Mouse (Mus musculus): Measurements from ENCODE around the gene Asphd1. TPM values are rescaled to one million over a fixed set of nuclear protein-coding genes. Genes with fewer than 3 reads are reported as not detected.

Asphd1 gene
- polyA plus RNA-seq, 1 experiment from 2014 or later = not detected

DNA sequence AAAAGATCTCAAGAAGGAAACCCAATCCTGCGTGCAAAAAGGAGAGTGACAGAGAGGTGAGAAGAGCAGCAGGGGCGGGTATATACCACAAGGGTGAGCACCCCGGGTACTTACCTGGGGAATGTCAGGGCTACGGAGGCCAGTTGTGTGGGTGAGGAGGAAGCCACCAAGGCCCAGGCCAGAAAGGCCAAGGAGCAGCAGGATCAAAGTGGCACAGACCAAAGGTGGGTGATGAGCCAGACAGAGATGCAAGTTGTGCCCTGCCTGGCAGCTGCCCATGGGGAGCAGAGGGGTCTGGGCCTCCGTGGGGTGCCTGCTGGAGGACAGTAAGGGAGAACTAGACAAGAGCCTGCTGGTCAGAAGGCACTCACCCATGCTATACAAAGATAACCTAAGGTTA lies 52.5 kb downstream of the Asphd1 start:
- DNase-seq (ENCODE audit: low spot score) = no peak

Other genes with a start within 250 kb of the Asphd1 start
- gene Coro1a, start 241.8 kb downstream of the Asphd1 start, polyA plus RNA-seq (2015; fragmentation: Nextera tagmentation; extraction: Ambion mirVana) = 1,525 and 1,527 TPM in 2 replicates
- 35.6 and 37.4 TPM in 2 replicates for gene Mapk3, start 190.0 kb downstream of the Asphd1 start, polyA plus RNA-seq (2015; fragmentation: Nextera tagmentation; extraction: Ambion mirVana)
- gene Gdpd3, start 183.2 kb downstream of the Asphd1 start, polyA plus RNA-seq (2015; fragmentation: Nextera tagmentation; extraction: Ambion mirVana) = 1.6 TPM in 2 replicates
- gene Ypel3, start 172.6 kb downstream of the Asphd1 start, polyA plus RNA-seq (2015; fragmentation: Nextera tagmentation; extraction: Ambion mirVana) = 153 and 180 TPM in 2 replicates
- gene Tbx6, start 168.1 kb downstream of the Asphd1 start, polyA plus RNA-seq (2015; fragmentation: Nextera tagmentation; extraction: Ambion mirVana) = 0.28 and 0.48 TPM in 2 replicates
- gene Ppp4c, start 157.1 kb downstream of the Asphd1 start, polyA plus RNA-seq (2015; fragmentation: Nextera tagmentation; extraction: Ambion mirVana) = 306 TPM in 2 replicates
- 0.19 and 0.20 TPM in 2 replicates for gene Fam57b, start 151.9 kb downstream of the Asphd1 start, polyA plus RNA-seq (2015; fragmentation: Nextera tagmentation; extraction: Ambion mirVana)
- not detected in 2 replicates for gene 4930451I11Rik, start 117.9 kb downstream of the Asphd1 start, polyA plus RNA-seq (2015; fragmentation: Nextera tagmentation; extraction: Ambion mirVana)
- gene Doc2a, start 102.2 kb downstream of the Asphd1 start, polyA plus RNA-seq (2015; fragmentation: Nextera tagmentation; extraction: Ambion mirVana) = 0.21 and 0.33 TPM in 2 replicates
- 16.9 and 22.6 TPM in 2 replicates for gene Hirip3, start 87.6 kb downstream of the Asphd1 start, polyA plus RNA-seq (2015; fragmentation: Nextera tagmentation; extraction: Ambion mirVana)
- 82.9 and 98.9 TPM in 2 replicates for gene Ino80e, start 87.2 kb downstream of the Asphd1 start, polyA plus RNA-seq (2015; fragmentation: Nextera tagmentation; extraction: Ambion mirVana)
- 21.2 and 26.6 TPM in 2 replicates for gene Taok2, start 64.9 kb downstream of the Asphd1 start, polyA plus RNA-seq (2015; fragmentation: Nextera tagmentation; extraction: Ambion mirVana)
- gene Tmem219, start 26.7 kb downstream of the Asphd1 start, polyA plus RNA-seq (2015; fragmentation: Nextera tagmentation; extraction: Ambion mirVana) = 37.4 and 38.9 TPM in 2 replicates
- 15.8 and 18.0 TPM in 2 replicates for gene Kctd13, start 20.7 kb downstream of the Asphd1 start, polyA plus RNA-seq (2015; fragmentation: Nextera tagmentation; extraction: Ambion mirVana)
- 0.50 and 0.78 TPM in 2 replicates for gene Sez6l2, start 981 bp upstream of the Asphd1 start, polyA plus RNA-seq (2015; fragmentation: Nextera tagmentation; extraction: Ambion mirVana)
- gene Cdipt, start 26.3 kb upstream of the Asphd1 start, polyA plus RNA-seq (2015; fragmentation: Nextera tagmentation; extraction: Ambion mirVana) = 91.9 and 94.6 TPM in 2 replicates
- gene Cdiptos, start 26.5 kb upstream of the Asphd1 start, polyA plus RNA-seq (2015; fragmentation: Nextera tagmentation; extraction: Ambion mirVana) = 1.6 and 1.7 TPM in 2 replicates
- 29.8 and 32.5 TPM in 2 replicates for gene Mvp, start 65.0 kb upstream of the Asphd1 start, polyA plus RNA-seq (2015; fragmentation: Nextera tagmentation; extraction: Ambion mirVana)
- 0.60 and 1.2 TPM in 2 replicates for gene Pagr1b, start 66.9 kb upstream of the Asphd1 start, polyA plus RNA-seq (2015; fragmentation: Nextera tagmentation; extraction: Ambion mirVana)
- gene Pagr1a, start 67.8 kb upstream of the Asphd1 start, polyA plus RNA-seq (2015; fragmentation: Nextera tagmentation; extraction: Ambion mirVana) = 51.8 and 100 TPM in 2 replicates
- 57.8 and 80.0 TPM in 2 replicates for gene Gm42742, start 71.5 kb upstream of the Asphd1 start, polyA plus RNA-seq (2015; fragmentation: Nextera tagmentation; extraction: Ambion mirVana)
- 0.57 and 0.69 TPM in 2 replicates for gene Prrt2, start 71.6 kb upstream of the Asphd1 start, polyA plus RNA-seq (2015; fragmentation: Nextera tagmentation; extraction: Ambion mirVana)
- 111 and 132 TPM in 2 replicates for gene Maz, start 77.5 kb upstream of the Asphd1 start, polyA plus RNA-seq (2015; fragmentation: Nextera tagmentation; extraction: Ambion mirVana)
- 117 and 133 TPM in 2 replicates for gene Kif22, start 92.9 kb upstream of the Asphd1 start, polyA plus RNA-seq (2015; fragmentation: Nextera tagmentation; extraction: Ambion mirVana)
- gene Zg16, start 137.7 kb upstream of the Asphd1 start, polyA plus RNA-seq (2015; fragmentation: Nextera tagmentation; extraction: Ambion mirVana) = 2.4 and 2.7 TPM in 2 replicates
- gene AI467606, start 141.8 kb upstream of the Asphd1 start, polyA plus RNA-seq (2015; fragmentation: Nextera tagmentation; extraction: Ambion mirVana) = 154 and 165 TPM in 2 replicates
- gene Qprt, start 172.6 kb upstream of the Asphd1 start, polyA plus RNA-seq (2015; fragmentation: Nextera tagmentation; extraction: Ambion mirVana) = 0.99 and 1.4 TPM in 2 replicates
- gene Spn, start 188.2 kb upstream of the Asphd1 start, polyA plus RNA-seq (2015; fragmentation: Nextera tagmentation; extraction: Ambion mirVana) = 26.6 and 26.7 TPM in 2 replicates
- gene Cd2bp2, start 246.5 kb upstream of the Asphd1 start, polyA plus RNA-seq (2015; fragmentation: Nextera tagmentation; extraction: Ambion mirVana) = 59.5 and 62.0 TPM in 2 replicates